Mouse (Mus musculus) liver, postnatal 0 days (tissue): ENCODE measurements at regions not wholly inside any gene's neighbourhood (a gene's known extent, or its start where the extent isn't known, plus 50 kb on each side); places are given as distances from the start of the nearest gene placed in this dataset.

Experiments
- ATAC-seq: fragments of 200-750 bp; cut with Nextera tagmentation; 2 replicates; pipeline ENCODE4 v1.8.0; 2017; ENCODE audit warnings: mild to moderate bottlenecking, moderate library complexity
- DNase-seq: peaks from one replicate; pipeline ENCODE4 v3.0.0-alpha.2; 2016
- H3K27ac ChIP-seq: fragments of 300-500 bp; sonication (generic); 2 replicates; pipeline ENCODE4 v1.5.1; 2014; ENCODE audit warnings: antibody characterized with exemption, moderate library complexity, mild to moderate bottlenecking, low read depth
- H3K27me3 ChIP-seq: fragments of 300-500 bp; sonication (generic); 2 replicates; pipeline ENCODE4 v1.6.1; 2014; ENCODE audit warnings: low read length, control low read depth, mixed read lengths; ENCODE audit not compliant: insufficient read depth
- H3K36me3 ChIP-seq: fragments of 300-500 bp; sonication (generic); replicated peaks from 2 replicates; pipeline ENCODE4 v1.6.1; 2014; ENCODE audit warnings: mild to moderate bottlenecking, control low read depth, low read length, moderate library complexity, mixed read lengths; ENCODE audit not compliant: insufficient read depth
- H3K4me1 ChIP-seq: fragments of 300-500 bp; sonication (generic); 2 replicates; pipeline ENCODE4 v1.6.1; 2014; ENCODE audit warnings: antibody characterized with exemption, mild to moderate bottlenecking, control low read depth; ENCODE audit not compliant: insufficient read depth
- H3K4me2 ChIP-seq: fragments of 300-500 bp; sonication (generic); 2 replicates; pipeline ENCODE4 v1.6.1; 2014; ENCODE audit warnings: low read depth, mild to moderate bottlenecking, low read length, moderate library complexity, mixed read lengths
- H3K4me3 ChIP-seq: fragments of 300-500 bp; sonication (generic); 2 replicates; pipeline ENCODE4 v1.5.1; 2014; ENCODE audit warnings: low read depth, low read length
- H3K9ac ChIP-seq: fragments of 300-500 bp; sonication (generic); replicated peaks from 2 replicates; pipeline ENCODE4 v1.6.1; 2014; ENCODE audit warnings: mild to moderate bottlenecking, moderate library complexity
- H3K9me3 ChIP-seq: fragments of 300-500 bp; sonication (generic); 2 replicates; pipeline ENCODE4 v1.6.1; 2016; ENCODE audit warnings: mild to moderate bottlenecking, control low read depth, low read length, mixed read lengths
- CTCF ChIP-seq: sonication (generic); IDR thresholded peaks from 2 replicates; pipeline ENCODE4 v1.5.1; 2016; ENCODE audit warnings: antibody characterized with exemption, low read depth
- EP300 ChIP-seq: IDR thresholded peaks from 2 replicates; pipeline ENCODE4 v1.6.1; 2016; ENCODE audit warnings: antibody characterized with exemption, low read depth, mild to moderate bottlenecking
- WGBS: fragments of 180-500 bp; shearing (Covaris S2); extraction: QIAGEN DNeasy Blood & Tissue Kit; methylation state at CpG from one replicate; pipeline ENCODE4 v1.1.7; 2014; ENCODE audit not compliant: insufficient replicate concordance; 5-methylcytosine and 5-hydroxymethylcytosine counted together

GRCm38 (mm10) chr1:35523790-35524362 is 544.3 kb upstream of the Hs6st1 start:
- Histone ChIP-seq H3K9me3 (no peaks in the 10 kb centered on the region), H3K4me1 (no peaks in the 10 kb centered on the region), H3K27ac (no peak overlapping the region), H3K36me3 (no peaks in the 10 kb centered on the region), H3K4me3 (no peak overlapping the region), H3K9ac (no peak overlapping the region), H3K27me3 (no peaks in the 10 kb centered on the region), H3K4me2 (no peak overlapping the region)
- ATAC-seq (no peak), DNase-seq (no peak)
- WGBS = 83% methylated on average over 2 of the region's 2 CpGs
- no peak for TF ChIP-seq EP300
- TF ChIP-seq CTCF = no peak

- Histone ChIP-seq H3K27ac (no peak overlapping the region), H3K4me1 (no peaks in the 10 kb centered on the region), H3K9me3 (no peaks in the 10 kb centered on the region), H3K9ac (no peak overlapping the region), H3K4me3 (no peak overlapping the region), H3K36me3 (no peaks in the 10 kb centered on the region), H3K4me2 (no peak overlapping the region), H3K27me3 (no peaks in the 10 kb centered on the region)
- ATAC-seq (no peak), DNase-seq (no peak)
- 52% methylated on average over 5 of the region's 5 CpGs for WGBS
- no peak for TF ChIP-seq CTCF
- TF ChIP-seq EP300 = no peak
These were observed 543.4 kb upstream of the Hs6st1 start for GRCm38 (mm10) chr1:35524788-35525187.

DNA sequence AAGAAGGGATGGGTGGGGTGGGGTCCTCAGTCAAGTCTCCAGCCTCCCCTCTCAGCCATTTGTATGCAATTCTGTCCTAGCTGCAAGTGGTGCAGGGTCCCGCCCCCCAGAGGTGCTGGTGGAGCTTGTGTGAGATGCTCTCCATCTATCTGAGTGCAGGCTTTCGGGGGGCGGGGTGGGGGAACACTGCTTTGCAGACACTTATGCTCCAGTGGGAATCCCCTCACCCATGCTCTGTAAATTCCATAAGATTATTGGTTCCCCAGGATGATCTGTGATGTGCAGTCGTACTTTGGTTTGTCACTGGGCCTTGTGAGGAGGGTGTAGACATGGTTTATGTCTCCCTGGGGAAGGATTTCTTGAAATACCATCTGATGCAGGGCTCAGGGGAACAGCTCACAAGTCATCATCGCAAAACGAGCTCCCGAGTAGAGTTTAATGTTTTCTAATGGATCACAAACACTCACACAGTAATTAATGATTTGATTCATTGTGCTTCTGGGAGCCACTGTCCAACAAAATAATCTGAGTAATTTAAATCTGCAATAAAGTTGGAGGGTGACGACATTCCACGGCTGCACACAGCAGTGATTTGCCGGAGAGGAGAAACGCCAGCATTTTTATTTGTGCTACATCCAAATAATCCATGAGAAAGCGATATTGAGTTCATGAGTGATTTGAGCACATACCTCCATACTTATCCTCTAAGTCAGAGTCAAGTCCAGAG is 540.3 kb upstream of the Hs6st1 start:
- ATAC-seq = no peak
- Histone ChIP-seq H3K4me2 (no peak overlapping the region), H3K9ac (no peak overlapping the region), H3K4me1 (no peaks in the 10 kb centered on the region), H3K36me3 (no peaks in the 10 kb centered on the region), H3K27me3 (no peaks in the 10 kb centered on the region), H3K4me3 (no peak overlapping the region), H3K27ac (no peak overlapping the region), H3K9me3 (no peaks in the 10 kb centered on the region)
- WGBS = 75% methylated on average over 12 of the region's 12 CpGs
- TF ChIP-seq CTCF (no peak), EP300 (no peak)
- no peak for DNase-seq

DNA sequence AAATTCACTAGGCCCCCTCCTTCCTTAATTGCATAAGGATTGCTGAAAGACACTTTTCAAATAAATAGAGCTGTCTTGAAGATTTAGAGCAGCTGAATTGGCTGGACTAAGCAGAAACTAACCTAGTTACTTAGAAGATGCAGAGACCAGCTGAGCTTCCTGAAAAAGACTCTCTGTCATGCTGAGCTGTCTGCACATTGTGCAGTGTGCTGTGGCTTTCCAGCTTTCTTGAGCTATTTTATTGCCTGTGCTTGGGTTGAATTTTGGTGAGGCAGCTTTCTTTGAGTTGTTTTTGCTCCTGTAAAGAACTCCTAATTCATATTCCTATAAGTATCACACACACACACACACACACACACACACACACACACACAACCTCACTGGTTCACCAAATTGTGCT is 532.7 kb upstream of the Hs6st1 start:
- Histone ChIP-seq H3K9me3 (no peaks in the 10 kb centered on the region), H3K4me1 (no peaks in the 10 kb centered on the region), H3K27me3 (no peaks in the 10 kb centered on the region), H3K4me2 (no peak overlapping the region), H3K27ac (no peak overlapping the region), H3K36me3 (no peaks in the 10 kb centered on the region), H3K4me3 (no peak overlapping the region), H3K9ac (no peak overlapping the region)
- no peak for DNase-seq
- TF ChIP-seq CTCF (no peak), EP300 (no peak)
- ATAC-seq = no peak

DNA sequence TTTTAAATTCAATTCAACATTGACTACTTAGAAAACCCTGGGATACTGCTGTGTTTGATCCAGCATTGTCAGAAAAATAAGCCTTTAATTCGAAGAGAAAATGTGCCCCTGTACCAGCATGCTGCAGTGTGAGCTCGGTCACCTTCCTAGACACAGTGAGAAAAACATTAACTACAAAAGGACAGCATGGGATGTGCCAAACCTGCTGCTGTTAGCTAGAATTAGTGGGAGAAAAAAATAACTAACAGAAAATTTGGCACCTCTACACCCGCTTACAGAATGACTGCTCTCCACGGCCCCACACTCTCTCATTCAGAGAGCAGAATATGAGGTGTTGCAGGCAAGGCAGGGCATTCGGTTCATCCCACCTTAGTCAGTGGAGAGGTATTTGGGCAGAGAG is 531.9 kb upstream of the Hs6st1 start:
- TF ChIP-seq CTCF (no peak), EP300 (no peak)
- Histone ChIP-seq H3K27me3 (no peaks in the 10 kb centered on the region), H3K27ac (no peak overlapping the region), H3K9ac (no peak overlapping the region), H3K9me3 (no peaks in the 10 kb centered on the region), H3K4me1 (no peaks in the 10 kb centered on the region), H3K4me3 (no peak overlapping the region), H3K36me3 (no peaks in the 10 kb centered on the region), H3K4me2 (no peak overlapping the region)
- DNase-seq = no peak
- no peak for ATAC-seq
- WGBS = 79% methylated on average over 5 of the region's 5 CpGs

DNA sequence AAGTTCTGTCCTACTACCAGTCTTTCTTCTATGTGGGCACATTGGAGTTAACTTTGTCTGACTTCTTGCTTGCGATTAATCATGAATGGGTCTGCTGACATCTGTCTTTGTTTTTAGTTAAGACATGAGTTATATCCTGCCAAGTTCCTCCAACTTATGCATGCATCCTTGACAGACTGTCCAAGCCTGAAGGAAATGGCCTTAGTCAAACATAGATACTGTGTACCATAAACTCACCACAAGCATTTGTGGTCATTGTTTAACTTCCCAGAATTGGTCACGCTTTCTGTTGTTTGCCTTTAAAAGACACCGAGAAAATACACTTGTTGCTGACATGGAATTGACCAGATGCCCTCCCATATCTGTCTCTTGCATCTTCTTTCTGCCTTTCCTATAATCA is 519.4 kb upstream of the Hs6st1 start:
- Histone ChIP-seq H3K9ac (no peak overlapping the region), H3K9me3 (no peaks in the 10 kb centered on the region), H3K27me3 (no peaks in the 10 kb centered on the region), H3K27ac (no peak overlapping the region), H3K4me1 (no peaks in the 10 kb centered on the region), H3K36me3 (no peaks in the 10 kb centered on the region), H3K4me3 (no peak overlapping the region), H3K4me2 (no peak overlapping the region)
- no peak for TF ChIP-seq EP300
- TF ChIP-seq CTCF = no peak
- ATAC-seq = no peak
- DNase-seq = no peak
- WGBS = 41% methylated on average over 3 of the region's 3 CpGs
